Mouse (Mus musculus): ENCODE measurements around the gene Chrne. TPM values are rescaled to one million over a fixed set of nuclear protein-coding genes. Genes with fewer than 3 reads are reported as not detected.

Chrne gene
- polyA plus RNA-seq, 1 experiment from 2014 or later, result not detected

DNA sequence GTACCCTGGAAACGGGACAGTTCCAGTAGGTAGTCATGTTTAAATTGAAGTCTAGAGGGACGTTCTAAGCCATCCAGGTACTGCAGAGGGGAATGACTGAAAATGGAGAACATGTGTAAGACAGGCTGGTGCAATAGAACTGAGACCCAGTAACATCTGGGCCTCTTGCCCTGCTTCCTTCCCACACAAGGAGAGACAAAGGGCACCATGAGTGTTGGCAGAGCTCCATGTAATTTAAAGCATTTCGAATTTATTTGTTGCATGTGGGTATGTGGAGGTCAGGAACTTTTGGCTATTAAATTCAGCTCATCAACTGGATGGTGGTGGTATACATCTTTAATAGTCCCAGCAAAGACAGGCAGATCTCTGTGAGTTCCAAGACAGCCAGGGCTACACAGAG is 36.8 kb downstream of the Chrne start:
- Histone ChIP-seq H3K36me3 (ENCODE audit: control insufficient read depth, insufficient read depth, low read length) (no peaks in the 10 kb centered on the region), H3K4me3 (ENCODE audit: control insufficient read depth in 1 of 2, insufficient read depth in 1 of 2, low read depth in 1 of 2, low read length in 2 of 2) (no peak overlapping the region), H3K27ac (replicated peaks in 1 of 2; ENCODE audit: control insufficient read depth in 1 of 2, insufficient read depth in 1 of 2, low read depth in 2 of 2, low read length in 2 of 2) (no peak overlapping the region), H3K27me3 (ENCODE audit: control insufficient read depth, insufficient read depth, low read length) (no peaks in the 10 kb centered on the region), H3K4me2 (ENCODE audit: low read length) (no peak overlapping the region), H3K9ac (ENCODE audit: low read length) (no peak overlapping the region), H3K9me3 (ENCODE audit: control insufficient read depth, low read length) (no peaks in the 10 kb centered on the region), H3K4me1 (ENCODE audit: control insufficient read depth in 2 of 2, insufficient read depth in 2 of 2, low read length in 2 of 2) (peaks cover 7 to 32% of the 10 kb centered on the region in 2 experiments)
- no peak for ATAC-seq (ENCODE audit: insufficient number of reproducible peaks, insufficient read depth, low FRiP score, low read depth)
- 70% methylated on average over 3 of the region's 3 CpGs for WGBS

DNA sequence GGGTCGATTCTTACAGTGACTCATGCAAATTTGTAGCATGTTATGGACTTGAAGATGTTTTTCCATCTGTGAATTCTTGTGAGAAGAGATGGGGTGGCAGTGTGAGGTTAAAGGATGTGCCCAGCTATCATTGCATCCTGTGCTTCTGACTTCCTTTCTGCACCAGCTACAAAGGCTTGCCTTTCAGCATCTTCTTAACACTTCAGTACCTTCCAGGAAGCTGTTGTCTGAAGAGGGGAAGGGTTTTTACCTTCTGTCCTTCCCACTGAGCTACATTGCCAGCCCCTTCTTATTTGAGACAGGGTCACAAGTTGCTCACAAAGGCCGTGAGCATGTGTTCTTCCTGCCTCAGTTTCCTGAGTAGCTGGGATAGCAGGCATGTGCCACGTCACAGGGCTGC is 38.1 kb downstream of the Chrne start:
- Histone ChIP-seq H3K9ac (ENCODE audit: low read length) (no peak overlapping the region), H3K4me1 (ENCODE audit: control insufficient read depth in 2 of 2, insufficient read depth in 2 of 2, low read length in 2 of 2) (peaks cover 7 to 32% of the 10 kb centered on the region in 2 experiments)

DNA sequence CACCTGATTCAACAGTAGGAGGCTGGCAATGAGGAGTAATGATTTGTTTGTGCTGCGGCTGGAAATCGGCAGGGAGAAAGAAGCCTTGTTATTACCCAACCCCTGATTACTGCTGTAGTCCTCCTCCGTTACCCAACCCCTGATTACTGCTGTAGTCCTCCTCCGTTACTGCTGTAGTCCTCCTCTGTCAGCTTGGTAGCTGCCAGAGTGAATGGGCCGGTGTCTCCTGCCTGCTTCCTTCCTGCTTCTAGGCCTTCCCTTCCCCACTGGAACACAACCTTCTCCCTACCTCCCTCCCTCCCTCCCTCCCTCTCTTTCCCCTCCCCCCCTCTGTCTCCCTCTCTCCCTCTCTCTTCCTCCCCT is 38.7 kb downstream of the Chrne start:
- Histone ChIP-seq H3K36me3 (ENCODE audit: control insufficient read depth, insufficient read depth, low read length) (no peaks in the 10 kb centered on the region), H3K4me2 (ENCODE audit: low read length) (no peak overlapping the region), H3K4me1 (ENCODE audit: control insufficient read depth in 2 of 2, insufficient read depth in 2 of 2, low read length in 2 of 2) (peaks cover 6 to 26% of the 10 kb centered on the region in 2 experiments), H3K9me3 (ENCODE audit: control insufficient read depth, low read length) (no peaks in the 10 kb centered on the region), H3K27ac (replicated peaks in 1 of 2; ENCODE audit: control insufficient read depth in 1 of 2, insufficient read depth in 1 of 2, low read depth in 2 of 2, low read length in 2 of 2) (no peak overlapping the region), H3K27me3 (ENCODE audit: control insufficient read depth, insufficient read depth, low read length) (no peaks in the 10 kb centered on the region), H3K9ac (ENCODE audit: low read length) (no peak overlapping the region), H3K4me3 (ENCODE audit: control insufficient read depth in 1 of 2, insufficient read depth in 1 of 2, low read depth in 1 of 2, low read length in 2 of 2) (no peak overlapping the region)
- no peak for ATAC-seq (ENCODE audit: insufficient number of reproducible peaks, insufficient read depth, low FRiP score, low read depth)
- 62% methylated on average over 5 of the region's 5 CpGs for WGBS

More for the DNA sequence above, 38.1 kb downstream of the Chrne start:
- Histone ChIP-seq H3K27me3 (ENCODE audit: control insufficient read depth, insufficient read depth, low read length) (no peaks in the 10 kb centered on the region), H3K36me3 (ENCODE audit: control insufficient read depth, insufficient read depth, low read length) (no peaks in the 10 kb centered on the region), H3K9me3 (ENCODE audit: control insufficient read depth, low read length) (no peaks in the 10 kb centered on the region), H3K4me3 (ENCODE audit: control insufficient read depth in 1 of 2, insufficient read depth in 1 of 2, low read depth in 1 of 2, low read length in 2 of 2) (no peak overlapping the region), H3K27ac (replicated peaks in 1 of 2; ENCODE audit: control insufficient read depth in 1 of 2, insufficient read depth in 1 of 2, low read depth in 2 of 2, low read length in 2 of 2) (no peak overlapping the region), H3K4me2 (ENCODE audit: low read length) (no peak overlapping the region)
- 75% methylated on average over 3 of the region's 3 CpGs for WGBS
- no peak for ATAC-seq (ENCODE audit: insufficient number of reproducible peaks, insufficient read depth, low FRiP score, low read depth)

DNA sequence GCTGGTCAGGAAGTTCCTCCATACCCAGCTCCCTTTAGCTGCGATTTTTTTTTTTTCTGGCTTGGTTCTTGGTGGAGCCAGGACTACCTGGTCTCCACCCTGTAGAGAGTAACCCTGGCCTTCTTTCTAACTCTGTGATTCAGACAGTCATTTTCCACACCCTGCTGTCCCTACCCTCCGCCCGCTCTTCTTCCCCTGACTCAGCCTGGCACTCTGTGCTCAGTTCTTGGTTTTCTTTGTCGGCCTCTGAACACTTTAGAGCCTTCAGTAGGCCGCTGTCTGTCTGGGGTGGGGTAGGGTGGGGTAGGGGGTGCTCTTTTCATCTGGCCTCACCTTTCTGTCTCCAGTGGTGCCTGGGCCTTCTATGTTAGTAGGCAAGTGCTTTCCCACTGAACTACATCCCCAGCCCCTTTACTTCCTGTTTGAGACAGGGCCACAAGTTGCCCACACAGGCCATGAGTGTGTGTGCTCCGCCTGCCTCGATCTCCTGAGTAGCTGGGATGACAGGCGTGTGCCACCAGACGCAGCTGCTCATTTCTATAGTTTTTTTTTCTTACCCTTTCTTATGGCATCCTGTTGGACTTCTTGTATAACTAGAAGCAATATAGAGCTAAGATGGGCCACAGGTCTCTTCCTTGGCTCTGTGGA is 39.2 kb downstream of the Chrne start:
- no peak for ATAC-seq (ENCODE audit: insufficient number of reproducible peaks, insufficient read depth, low FRiP score, low read depth)
- H3K36me3 ChIP-seq (ENCODE audit: control insufficient read depth, insufficient read depth, low read length), result no peaks in the 10 kb centered on the region
- no peaks in the 10 kb centered on the region for H3K27me3 ChIP-seq (ENCODE audit: control insufficient read depth, insufficient read depth, low read length)
- H3K27ac ChIP-seq (replicated peaks in 1 of 2; ENCODE audit: control insufficient read depth in 1 of 2, insufficient read depth in 1 of 2, low read depth in 2 of 2, low read length in 2 of 2), result no peak overlapping the region
- H3K4me2 ChIP-seq (ENCODE audit: low read length), result no peak overlapping the region
- 78% methylated on average over 9 of the region's 9 CpGs for WGBS
- no peak overlapping the region for H3K9ac ChIP-seq (ENCODE audit: low read length)
- no peaks in the 10 kb centered on the region for H3K9me3 ChIP-seq (ENCODE audit: control insufficient read depth, low read length)
- no peak overlapping the region for H3K4me3 ChIP-seq (ENCODE audit: control insufficient read depth in 1 of 2, insufficient read depth in 1 of 2, low read depth in 1 of 2, low read length in 2 of 2)
- H3K4me1 ChIP-seq (ENCODE audit: control insufficient read depth in 2 of 2, insufficient read depth in 2 of 2, low read length in 2 of 2), result peaks cover 4 to 23% of the 10 kb centered on the region in 2 experiments; a peak in 3 of 4 replicates

DNA sequence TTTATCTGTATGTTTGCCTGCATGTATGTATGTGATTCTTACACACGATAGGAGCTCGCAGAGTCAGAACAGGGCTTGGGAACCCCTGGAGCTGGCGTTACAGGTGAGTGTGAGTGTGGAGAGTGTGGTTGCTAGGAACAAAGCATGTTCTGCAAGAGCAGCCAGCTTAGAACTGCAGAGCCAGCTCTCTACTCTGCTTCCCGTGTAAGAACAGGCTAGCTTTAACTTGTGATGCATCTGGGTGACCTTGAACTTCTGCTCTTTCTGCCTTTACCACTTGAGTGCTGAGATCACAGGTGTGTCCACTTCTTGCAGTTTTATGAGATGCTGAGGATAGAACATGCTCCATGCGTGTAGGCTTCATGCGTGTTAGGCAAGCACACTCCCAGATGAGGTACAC is 40.1 kb downstream of the Chrne start:
- Histone ChIP-seq H3K36me3 (ENCODE audit: control insufficient read depth, insufficient read depth, low read length) (no peaks in the 10 kb centered on the region), H3K9ac (ENCODE audit: low read length) (no peak overlapping the region), H3K4me3 (ENCODE audit: control insufficient read depth in 1 of 2, insufficient read depth in 1 of 2, low read depth in 1 of 2, low read length in 2 of 2) (no peak overlapping the region), H3K9me3 (ENCODE audit: control insufficient read depth, low read length) (no peaks in the 10 kb centered on the region), H3K4me1 (ENCODE audit: control insufficient read depth in 2 of 2, insufficient read depth in 2 of 2, low read length in 2 of 2) (peaks cover 4 to 22% of the 10 kb centered on the region in 2 experiments; a peak in 3 of 4 replicates), H3K4me2 (ENCODE audit: low read length) (no peak overlapping the region), H3K27me3 (ENCODE audit: control insufficient read depth, insufficient read depth, low read length) (no peaks in the 10 kb centered on the region), H3K27ac (replicated peaks in 1 of 2; ENCODE audit: control insufficient read depth in 1 of 2, insufficient read depth in 1 of 2, low read depth in 2 of 2, low read length in 2 of 2) (no peak overlapping the region)
- ATAC-seq (ENCODE audit: insufficient number of reproducible peaks, insufficient read depth, low FRiP score, low read depth), result no peak
- 83% methylated on average over 6 of the region's 6 CpGs for WGBS

DNA sequence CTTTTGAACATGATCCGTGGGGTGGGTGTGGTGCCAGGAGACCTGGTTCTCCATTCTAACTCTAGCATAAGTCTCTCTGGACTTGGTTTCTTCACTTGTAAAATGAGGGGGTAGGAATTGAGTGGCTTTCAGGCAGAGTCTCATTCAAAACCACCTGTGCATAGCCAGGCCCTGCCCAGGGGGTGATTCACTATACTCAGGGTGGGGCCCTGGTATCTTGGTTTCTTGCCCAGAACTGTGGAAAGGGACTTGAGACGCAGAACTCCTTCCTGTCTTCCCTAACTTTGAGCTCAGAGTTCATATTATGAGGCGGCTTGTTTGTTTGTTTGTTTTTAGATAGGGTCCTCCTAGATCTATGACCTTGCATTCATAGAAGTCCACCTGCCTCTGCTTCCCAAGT is 41.8 kb downstream of the Chrne start:
- no peak for ATAC-seq (ENCODE audit: insufficient number of reproducible peaks, insufficient read depth, low FRiP score, low read depth)

DNA sequence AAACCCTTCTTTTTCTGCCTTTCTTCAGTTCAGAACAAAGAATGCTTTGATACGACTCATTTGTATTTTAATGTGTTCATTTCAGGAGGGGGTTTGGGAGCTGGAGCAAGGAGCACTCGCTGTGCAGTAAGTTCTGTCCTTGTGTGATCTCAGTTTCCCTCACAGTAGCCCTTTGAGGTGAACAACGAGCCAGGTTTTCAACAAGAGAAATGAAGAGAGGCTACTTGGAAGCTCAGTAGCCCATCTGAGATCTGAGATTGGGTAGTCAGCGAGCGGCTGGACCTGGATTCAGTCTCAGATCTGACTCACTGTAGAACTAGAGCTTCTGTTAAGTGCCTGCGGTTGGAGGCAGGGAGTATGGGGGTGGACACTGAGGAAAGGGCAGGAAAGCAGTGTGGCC is 45.1 kb downstream of the Chrne start:
- no peak overlapping the region for H3K4me3 ChIP-seq (ENCODE audit: control insufficient read depth in 1 of 2, insufficient read depth in 1 of 2, low read depth in 1 of 2, low read length in 2 of 2)
- 79% methylated on average over 6 of the region's 6 CpGs for WGBS
- H3K4me1 ChIP-seq (ENCODE audit: control insufficient read depth in 2 of 2, insufficient read depth in 2 of 2, low read length in 2 of 2), result peaks cover 3 to 10% of the 10 kb centered on the region in 2 experiments
- no peak for ATAC-seq (ENCODE audit: insufficient number of reproducible peaks, insufficient read depth, low FRiP score, low read depth)
- H3K27ac ChIP-seq (replicated peaks in 1 of 2; ENCODE audit: control insufficient read depth in 1 of 2, insufficient read depth in 1 of 2, low read depth in 2 of 2, low read length in 2 of 2), result no peak overlapping the region
- no peak overlapping the region for H3K9ac ChIP-seq (ENCODE audit: low read length)
- no peak overlapping the region for H3K4me2 ChIP-seq (ENCODE audit: low read length)
- no peaks in the 10 kb centered on the region for H3K27me3 ChIP-seq (ENCODE audit: control insufficient read depth, insufficient read depth, low read length)
- H3K9me3 ChIP-seq (ENCODE audit: control insufficient read depth, low read length), result no peaks in the 10 kb centered on the region
- no peaks in the 10 kb centered on the region for H3K36me3 ChIP-seq (ENCODE audit: control insufficient read depth, insufficient read depth, low read length)

More for the DNA sequence above, 41.8 kb downstream of the Chrne start:
- Histone ChIP-seq H3K4me2 (ENCODE audit: low read length) (no peak overlapping the region), H3K27me3 (ENCODE audit: control insufficient read depth, insufficient read depth, low read length) (no peaks in the 10 kb centered on the region), H3K9me3 (ENCODE audit: control insufficient read depth, low read length) (no peaks in the 10 kb centered on the region), H3K4me1 (ENCODE audit: control insufficient read depth in 2 of 2, insufficient read depth in 2 of 2, low read length in 2 of 2) (peaks cover 2 to 17% of the 10 kb centered on the region in 2 experiments; a peak in 3 of 4 replicates), H3K36me3 (ENCODE audit: control insufficient read depth, insufficient read depth, low read length) (no peaks in the 10 kb centered on the region), H3K9ac (ENCODE audit: low read length) (no peak overlapping the region), H3K4me3 (ENCODE audit: control insufficient read depth in 1 of 2, insufficient read depth in 1 of 2, low read depth in 1 of 2, low read length in 2 of 2) (no peak overlapping the region), H3K27ac (replicated peaks in 1 of 2; ENCODE audit: control insufficient read depth in 1 of 2, insufficient read depth in 1 of 2, low read depth in 2 of 2, low read length in 2 of 2) (no peak overlapping the region)
- WGBS, result 80% methylated on average over 3 of the region's 3 CpGs

DNA sequence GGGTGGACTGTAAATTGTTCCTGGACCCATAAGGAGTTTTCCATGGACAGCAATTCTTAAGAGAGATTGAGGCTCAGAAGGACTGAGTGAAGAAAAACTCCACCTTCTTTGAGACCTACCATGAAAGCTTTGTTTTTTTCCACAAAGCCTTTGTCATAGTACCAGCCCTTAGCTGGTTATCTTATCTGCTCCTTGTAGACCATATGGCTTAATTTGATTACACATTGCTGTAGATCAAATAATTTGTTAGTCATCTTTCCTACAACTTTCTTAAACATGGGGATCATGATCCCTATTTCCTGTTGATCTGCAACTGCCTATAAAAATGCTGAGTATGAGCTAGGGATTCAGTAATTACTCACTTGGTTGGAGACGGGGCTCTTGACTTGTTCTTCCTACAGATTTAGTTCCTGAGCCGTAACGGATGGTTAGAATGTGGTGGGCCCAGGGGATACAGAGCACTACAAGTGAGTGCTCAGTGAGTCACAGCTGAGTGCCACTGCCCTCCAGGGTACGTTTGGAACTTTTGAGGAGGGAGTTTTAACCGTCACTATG is 46.6 kb downstream of the Chrne start:
- no peaks in the 10 kb centered on the region for H3K27me3 ChIP-seq (ENCODE audit: control insufficient read depth, insufficient read depth, low read length)
- no peak overlapping the region for H3K27ac ChIP-seq (replicated peaks in 1 of 2; ENCODE audit: control insufficient read depth in 1 of 2, insufficient read depth in 1 of 2, low read depth in 2 of 2, low read length in 2 of 2)
- H3K36me3 ChIP-seq (ENCODE audit: control insufficient read depth, insufficient read depth, low read length), result no peaks in the 10 kb centered on the region
- no peak for ATAC-seq (ENCODE audit: insufficient number of reproducible peaks, insufficient read depth, low FRiP score, low read depth)
- peaks cover 3 to 10% of the 10 kb centered on the region in 2 experiments for H3K4me1 ChIP-seq (ENCODE audit: control insufficient read depth in 2 of 2, insufficient read depth in 2 of 2, low read length in 2 of 2)
- no peaks in the 10 kb centered on the region for H3K9me3 ChIP-seq (ENCODE audit: control insufficient read depth, low read length)
- no peak overlapping the region for H3K4me2 ChIP-seq (ENCODE audit: low read length)
- WGBS, result 57% methylated on average over 5 of the region's 5 CpGs
- H3K9ac ChIP-seq (ENCODE audit: low read length), result no peak overlapping the region
- no peak overlapping the region for H3K4me3 ChIP-seq (ENCODE audit: control insufficient read depth in 1 of 2, insufficient read depth in 1 of 2, low read depth in 1 of 2, low read length in 2 of 2)

Measured in heart, embryonic 14.5 days (tissue).